Mouse (Mus musculus) WW6 (cell line): ENCODE measurements at regions not wholly inside any gene's neighbourhood (a gene's known extent, or its start where the extent isn't known, plus 50 kb on each side); places are given as distances from the start of the nearest gene placed in this dataset.

Experiments used
- DNase-seq: peaks from one replicate; pipeline ENCODE4 v3.0.0-alpha.2; 2013; ENCODE audit warnings: low read depth, low spot score

GRCm38 (mm10) chr15:59836631-59837030 lies 179.8 kb downstream of the 4933412E24Rik start:
- DNase-seq: no peak

GRCm38 (mm10) chr15:59833232-59833631 lies 183.2 kb downstream of the 4933412E24Rik start:
- no peak for DNase-seq

- no peak for DNase-seq
Measured at GRCm38 (mm10) chr15:59831481-59831880, 184.9 kb downstream of the 4933412E24Rik start.

- no peak for DNase-seq
Measured at GRCm38 (mm10) chr15:59830553-59831462, 185.6 kb downstream of the 4933412E24Rik start.

- no peak for DNase-seq
Measured at GRCm38 (mm10) chr15:59828421-59828820, 188.0 kb downstream of the 4933412E24Rik start.

- DNase-seq: no peak
Measured at GRCm38 (mm10) chr15:59826164-59826950, 190.1 kb downstream of the 4933412E24Rik start.

GRCm38 (mm10) chr15:59823921-59824320 lies 192.5 kb downstream of the 4933412E24Rik start:
- no peak for DNase-seq

- DNase-seq: no peak
Measured at GRCm38 (mm10) chr15:59822995-59823681, 193.3 kb downstream of the 4933412E24Rik start.

- no peak for DNase-seq
Measured at GRCm38 (mm10) chr15:59820317-59820716, 196.1 kb downstream of the 4933412E24Rik start.

- no peak for DNase-seq
Measured at GRCm38 (mm10) chr15:59816031-59816430, 200.4 kb downstream of the 4933412E24Rik start.

GRCm38 (mm10) chr15:59811566-59811965 lies 204.8 kb downstream of the 4933412E24Rik start:
- DNase-seq: no peak

- no peak for DNase-seq
Measured at GRCm38 (mm10) chr15:59809361-59809760, 207.1 kb downstream of the 4933412E24Rik start.

- DNase-seq: no peak
Measured at GRCm38 (mm10) chr15:59807723-59808122, 208.7 kb downstream of the 4933412E24Rik start.

GRCm38 (mm10) chr15:59805771-59806170 lies 210.6 kb downstream of the 4933412E24Rik start:
- DNase-seq: no peak

- no peak for DNase-seq
Measured at GRCm38 (mm10) chr15:59804821-59805220, 211.6 kb downstream of the 4933412E24Rik start.

GRCm38 (mm10) chr15:59804394-59804793 lies 212.0 kb downstream of the 4933412E24Rik start:
- no peak for DNase-seq

- DNase-seq: no peak
Measured at GRCm38 (mm10) chr15:59802276-59802675, 214.1 kb downstream of the 4933412E24Rik start.

- no peak for DNase-seq
Measured at GRCm38 (mm10) chr15:59799124-59799815, 217.1 kb downstream of the 4933412E24Rik start.

- DNase-seq: no peak
Measured at GRCm38 (mm10) chr15:59798486-59798885, 217.9 kb downstream of the 4933412E24Rik start.

GRCm38 (mm10) chr15:59795717-59796116 lies 220.7 kb downstream of the 4933412E24Rik start:
- no peak for DNase-seq

GRCm38 (mm10) chr15:59794871-59795270 lies 221.5 kb downstream of the 4933412E24Rik start:
- DNase-seq: no peak
